Mouse (Mus musculus): ENCODE results near the gene Jtb.
A peak's percentile ranks its signal among the peaks of the same experiment; 100 is the strongest.

Gene Jtb

DNA sequence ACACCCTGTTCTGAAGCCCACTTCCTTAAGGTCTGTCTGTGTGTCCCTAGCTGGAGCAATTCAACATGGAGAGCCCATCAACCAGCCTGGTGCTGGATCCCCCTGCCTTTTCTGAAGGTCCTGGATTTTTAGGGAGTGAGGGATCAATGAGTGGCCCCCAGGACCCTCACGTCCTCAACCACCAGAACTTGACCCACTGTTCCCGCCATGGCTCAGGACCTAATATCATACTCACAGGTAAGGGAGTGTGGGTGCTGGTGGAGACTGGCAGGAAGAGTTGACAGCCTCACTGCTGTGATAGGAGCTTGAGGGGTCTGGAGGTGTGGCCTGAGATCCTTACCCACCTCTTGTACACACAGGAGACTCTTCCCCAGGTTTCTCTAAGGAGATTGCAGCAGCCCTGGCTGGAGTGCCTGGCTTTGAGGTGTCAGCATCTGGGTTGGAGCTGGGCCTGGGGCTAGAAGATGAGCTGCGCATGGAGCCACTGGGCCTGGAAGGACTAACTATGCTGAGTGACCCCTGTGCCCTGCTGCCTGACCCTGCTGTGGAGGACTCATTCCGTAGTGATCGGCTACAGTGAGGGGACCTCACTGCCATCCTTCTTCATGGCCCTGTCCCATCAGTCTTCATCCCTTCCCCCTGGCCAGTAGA lies 31.8 kb downstream of the Jtb start:
- no peak for DNase-seq (ENCODE audit: low spot score in 2 of 2)

DNA sequence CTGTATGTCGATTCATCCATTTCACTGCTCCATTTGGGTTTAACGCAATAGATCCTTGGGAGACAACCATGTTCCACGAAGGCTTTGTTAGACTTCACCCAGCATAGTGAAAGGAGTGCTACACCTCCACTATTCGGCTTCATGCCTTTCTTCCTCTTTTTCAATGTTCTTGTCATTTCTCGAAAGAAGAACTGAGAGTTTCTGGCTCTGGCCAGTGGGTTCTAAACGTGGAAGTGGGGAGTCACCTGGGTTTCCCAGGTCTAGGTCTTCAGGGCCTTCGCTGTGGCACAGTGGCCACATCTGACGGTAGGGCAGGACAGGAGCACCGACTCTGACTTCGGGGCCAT lies 33.3 kb downstream of the Jtb start:
- no peak for DNase-seq (ENCODE audit: low spot score in 2 of 2)

- peak; percentile 86 to 94 for DNase-seq (ENCODE audit: low spot score in 2 of 2)
These were observed 33.9 kb downstream of the Jtb start, which contains the start of gene Dennd4b for GRCm38 (mm10) chr3:90265034-90265931. Dennd4b (plus strand) TSS chr3:90265185.

- no peak for DNase-seq (ENCODE audit: low spot score in 2 of 2)
These were observed 34.7 kb downstream of the Jtb start for GRCm38 (mm10) chr3:90265932-90266741.

GRCm38 (mm10) chr3:90266901-90267775 lies 35.7 kb downstream of the Jtb start:
- no peak for DNase-seq (ENCODE audit: low spot score in 2 of 2)

GRCm38 (mm10) chr3:90268190-90268589 lies 36.8 kb downstream of the Jtb start:
- DNase-seq (ENCODE audit: low spot score in 2 of 2), result no peak

DNA sequence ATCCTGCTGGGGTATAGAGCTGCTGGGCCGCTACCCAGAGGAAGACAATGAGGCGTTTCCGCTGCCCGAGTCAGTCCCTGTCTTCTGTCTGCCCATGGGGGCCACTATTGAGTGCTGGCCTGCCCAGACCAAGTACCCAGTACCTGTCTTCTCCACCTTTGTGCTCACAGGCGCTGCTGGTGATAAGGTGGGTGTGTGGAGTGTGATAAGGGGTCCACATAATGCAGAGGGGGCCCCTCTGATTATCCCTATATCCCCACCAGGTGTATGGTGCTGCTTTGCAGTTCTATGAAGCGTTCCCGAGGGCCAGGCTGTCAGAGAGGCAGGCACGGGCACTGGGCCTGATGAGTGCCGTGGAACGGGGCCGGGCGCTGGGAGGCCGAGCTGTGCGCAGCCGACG lies 37.6 kb downstream of the Jtb start:
- DNase-seq (ENCODE audit: low spot score in 2 of 2), result no peak

DNA sequence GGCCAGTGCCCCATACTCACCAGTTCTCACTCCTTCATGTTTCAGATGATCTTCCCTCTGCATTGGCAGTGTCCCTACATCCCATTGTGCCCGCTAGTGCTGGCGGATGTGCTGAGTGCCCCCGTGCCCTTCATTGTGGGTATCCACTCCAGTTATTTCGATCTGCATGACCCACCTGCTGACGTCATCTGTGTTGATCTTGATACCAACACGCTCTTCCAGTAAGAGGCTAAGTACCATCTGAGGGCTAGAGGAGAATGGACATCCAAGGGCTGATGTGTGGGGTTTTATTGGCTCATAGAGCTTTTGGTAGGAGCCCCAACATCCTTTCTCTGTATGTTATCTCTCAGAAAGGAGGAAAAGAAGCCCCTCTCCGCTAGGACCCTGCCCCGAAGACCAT lies 39.4 kb downstream of the Jtb start:
- DNase-seq (ENCODE audit: low spot score in 2 of 2), result no peak

GRCm38 (mm10) chr3:90272170-90272569 lies 40.8 kb downstream of the Jtb start:
- no peak for DNase-seq (ENCODE audit: low spot score in 2 of 2)

DNA sequence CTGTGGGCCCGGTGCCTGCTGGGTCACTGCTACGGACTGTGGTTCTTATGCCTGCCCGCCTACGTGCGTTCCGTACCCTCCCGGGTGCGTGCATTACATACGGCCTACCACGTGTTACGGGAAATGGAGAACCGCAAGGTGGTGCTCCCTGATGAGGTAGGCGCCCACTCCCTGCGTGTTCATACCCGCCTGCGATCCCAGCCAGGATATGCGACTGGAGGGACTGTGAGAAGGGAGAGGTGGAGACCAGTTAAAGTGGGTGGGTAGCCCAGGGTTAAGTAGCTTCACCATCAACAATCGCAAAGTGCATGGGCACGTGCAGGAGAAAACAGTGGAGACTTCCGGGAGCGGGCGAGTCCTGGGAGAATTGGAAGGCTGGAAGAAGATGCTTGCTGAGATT lies 42.5 kb downstream of the Jtb start:
- DNase-seq (ENCODE audit: low spot score in 2 of 2), result no peak

GRCm38 (mm10) chr3:90275286-90275685 lies 43.9 kb downstream of the Jtb start:
- no peak for DNase-seq (ENCODE audit: low spot score in 2 of 2)

- DNase-seq (ENCODE audit: low spot score in 2 of 2), result no peak
These were observed 45.5 kb downstream of the Jtb start for GRCm38 (mm10) chr3:90276858-90277257.

GRCm38 (mm10) chr3:90277793-90278192 lies 46.4 kb downstream of the Jtb start:
- no peak for DNase-seq (ENCODE audit: low spot score in 2 of 2)

DNA sequence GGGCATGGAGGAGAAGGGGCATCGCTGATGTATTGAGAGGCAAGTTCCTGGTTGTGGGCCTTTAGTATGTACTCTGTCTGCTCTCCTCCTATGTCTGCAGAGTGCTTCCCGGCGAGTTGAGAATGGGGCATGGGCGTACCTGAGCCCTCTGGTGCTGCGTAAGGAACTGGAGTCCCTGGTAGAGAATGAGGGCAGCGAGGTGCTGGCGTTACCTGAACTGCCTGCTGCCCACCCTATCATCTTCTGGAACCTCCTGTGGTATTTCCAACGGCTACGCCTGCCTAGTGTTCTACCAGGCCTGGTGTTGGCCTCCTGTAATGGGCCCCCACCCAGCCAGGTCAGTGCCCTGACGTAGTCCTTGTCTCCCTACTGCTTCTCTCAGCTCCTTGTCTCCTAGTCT lies 46.8 kb downstream of the Jtb start:
- no peak for DNase-seq (ENCODE audit: low spot score in 2 of 2)

DNA sequence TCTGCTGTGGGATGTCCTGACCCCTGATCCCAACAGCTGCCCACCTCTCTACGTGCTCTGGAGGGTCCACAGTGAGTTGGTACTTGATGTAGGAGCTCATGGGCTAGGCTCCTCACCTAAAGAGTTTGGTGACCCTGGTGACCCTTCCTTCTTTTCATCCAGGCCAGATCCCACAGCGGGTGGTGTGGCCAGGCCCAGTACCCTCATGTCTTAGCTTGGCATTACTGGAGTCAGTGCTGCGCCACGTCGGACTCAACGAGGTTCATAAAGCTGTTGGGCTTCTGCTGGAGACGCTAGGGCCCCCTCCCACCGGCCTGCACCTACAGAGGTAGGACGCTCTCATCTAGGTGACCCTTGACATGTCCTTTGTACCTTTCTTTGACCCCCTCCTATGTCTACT lies 47.8 kb downstream of the Jtb start:
- DNase-seq (ENCODE audit: low spot score in 2 of 2), result no peak

DNA sequence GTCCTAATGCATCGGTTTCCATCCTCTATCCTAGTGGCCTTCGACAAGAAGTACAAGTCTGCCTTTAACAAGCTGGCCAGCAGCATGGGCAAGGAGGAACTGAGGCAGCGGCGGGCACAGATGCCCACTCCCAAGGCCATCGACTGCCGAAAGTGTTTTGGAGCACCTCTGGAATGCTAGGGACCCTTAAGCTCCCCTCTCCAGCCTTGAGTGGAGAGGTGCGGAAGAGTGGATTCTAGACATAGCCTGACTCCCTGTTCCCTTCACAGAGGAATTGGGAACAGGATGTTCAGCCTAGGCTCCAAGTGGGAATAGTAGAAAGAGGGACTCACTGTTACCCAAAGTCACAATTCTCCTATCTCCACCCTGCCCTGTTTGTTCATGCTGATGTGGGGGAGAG lies 48.3 kb downstream of the Jtb start:
- DNase-seq (ENCODE audit: low spot score in 2 of 2), result no peak

DNA sequence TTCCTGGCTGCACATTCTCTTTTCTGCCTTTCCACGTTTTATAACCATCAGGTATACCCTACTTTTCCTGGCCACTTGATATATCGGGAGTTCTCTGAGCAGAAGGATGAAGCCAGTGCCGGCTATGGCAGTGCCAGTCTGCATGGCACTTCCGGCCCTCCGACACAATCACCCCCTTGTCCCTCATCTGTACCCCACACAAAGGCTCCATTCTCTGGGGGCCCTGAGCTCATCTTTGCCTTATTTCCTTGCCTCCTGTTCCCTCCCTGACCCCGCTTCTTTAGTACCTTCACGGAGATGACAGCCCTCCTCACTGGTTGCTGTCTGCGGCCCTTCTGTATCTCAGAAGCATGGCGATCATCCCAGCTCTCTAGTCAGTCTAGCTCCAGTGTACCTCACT lies 49.3 kb downstream of the Jtb start:
- DNase-seq (ENCODE audit: low spot score in 2 of 2), result no peak

DNA sequence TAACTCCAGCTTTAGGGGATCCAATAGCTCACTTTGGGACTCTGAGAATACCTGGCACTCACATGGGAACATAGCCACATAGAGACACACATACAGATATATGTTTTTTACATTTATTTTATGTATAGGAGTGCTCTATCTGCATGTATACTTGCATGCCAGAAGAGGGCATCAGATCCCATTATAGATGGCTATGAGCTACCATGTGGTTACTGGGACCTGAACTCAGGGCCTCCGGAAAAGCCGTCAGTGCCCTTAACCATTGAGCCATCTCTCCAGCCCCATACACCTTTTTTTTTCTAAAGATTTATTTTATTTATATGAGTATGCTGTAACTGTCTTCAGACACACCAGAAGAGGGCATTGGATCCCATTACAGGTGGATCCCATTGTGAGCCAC lies 52.8 kb downstream of the Jtb start:
- no peak for DNase-seq (ENCODE audit: low spot score in 2 of 2)
